Mouse (Mus musculus) small intestine, adult 2 months (tissue): ENCODE data around the gene Gfpt1.

Source experiments
- CTCF ChIP-seq: fragments of 200-500 bp; IDR thresholded peaks from 2 replicates; pipeline ENCODE4 v1.5.1; 2012; ENCODE audit warnings: low read depth, mild to moderate bottlenecking, control low read depth, inconsistent platforms, low read length, moderate library complexity, mixed read lengths; ENCODE audit not compliant: insufficient replicate concordance, insufficient read length; ENCODE audit errors: extremely low read depth
- POLR2A ChIP-seq: fragments of 200-500 bp; IDR thresholded peaks from 2 replicates; pipeline ENCODE4 v1.6.1; 2012; ENCODE audit warnings: low read depth, mild to moderate bottlenecking, control low read depth, inconsistent platforms, low read length, moderate library complexity

GRCm38 (mm10) chr6:87119975-87120374 is 77.3 kb downstream of the Gfpt1 start:
- TF ChIP-seq CTCF: no peak
- TF ChIP-seq POLR2A: no peak
